ENCODE assay signal across 9 mouse cellular contexts in the genomic region with DNA sequence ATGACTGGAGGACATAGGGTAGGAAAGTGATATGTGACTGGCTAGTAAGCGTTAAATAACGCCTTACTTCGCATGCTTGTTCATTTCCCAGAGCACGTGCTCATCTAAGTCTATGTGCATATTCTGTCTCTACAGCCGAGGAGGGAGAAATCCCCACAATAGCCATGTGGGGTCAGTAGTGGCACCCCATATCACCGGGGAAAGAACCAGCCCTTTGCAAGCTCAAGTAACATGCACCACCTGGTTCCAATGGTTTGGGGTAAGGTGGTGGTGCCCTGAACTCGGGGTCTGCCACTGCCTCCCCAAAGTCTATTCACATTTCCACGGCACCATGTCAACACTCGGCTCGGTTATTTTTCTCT.
DNase-seq lines count a peak whose midpoint lies in the region; ATAC-seq and TF ChIP-seq lines count a peak whose summit lies in the region.
"Had no signal": no experiment of that assay in that cellular context is flagged by ENCODE, and none has a peak within 500 bp of the region (broad histone marks: within the 10 kb centered on the region; RNA-seq: fewer than 3 reads in every experiment).

No protein-coding gene starts in this region.

- peak; percentile 39 for TF ChIP-seq CTCF in ES-Bruce4 (IDR thresholded peaks at IDR 0.05; ENCODE audit: low read depth, low read length)

- TF ChIP-seq EP300 in ES-Bruce4 (IDR thresholded peaks at IDR 0.05; ENCODE audit: insufficient read depth, low read depth, low read length) = no peak

- no peak overlapping the region for H3K27ac ChIP-seq in ES-Bruce4 (ENCODE audit: insufficient read depth, low read length)
- H3K27ac ChIP-seq in forebrain, embryonic 16.5 days (ENCODE audit: low read length) = no peak overlapping the region
- no peak overlapping the region for H3K27ac ChIP-seq in neural tube, embryonic 14.5 days (ENCODE audit: low read depth, low read length)
- H3K27ac ChIP-seq: lung, embryonic 15.5 days had no signal

- no peaks in the 10 kb centered on the region for H3K27me3 ChIP-seq in ES-Bruce4 (ENCODE audit: control insufficient read depth, insufficient read depth, low read length, poor library complexity, severe bottlenecking)
- no peaks in the 10 kb centered on the region for H3K27me3 ChIP-seq in forebrain, embryonic 16.5 days (replicated peaks; ENCODE audit: control insufficient read depth, insufficient read depth, low read length)
- H3K27me3 ChIP-seq in neural tube, embryonic 14.5 days (ENCODE audit: control insufficient read depth, insufficient read depth, low read length) = no peaks in the 10 kb centered on the region
- H3K27me3 ChIP-seq: lung, embryonic 15.5 days had no signal

- H3K4me3 ChIP-seq in ES-Bruce4 (ENCODE audit: low read depth, low read length) = no peak overlapping the region
- H3K4me3 ChIP-seq in forebrain, embryonic 16.5 days (replicated peaks; ENCODE audit: low read length) = no peak overlapping the region
- H3K4me3 ChIP-seq in neural tube, embryonic 14.5 days (ENCODE audit: low read depth, low read length) = no peak overlapping the region
- H3K4me3 ChIP-seq: lung, embryonic 15.5 days had no signal

- H3K9ac ChIP-seq in ES-Bruce4 (ENCODE audit: low read depth, poor library complexity, severe bottlenecking) = no peak overlapping the region
- H3K9ac ChIP-seq in forebrain, embryonic 16.5 days (replicated peaks; ENCODE audit: low read depth, low read length) = no peak overlapping the region
- no peak overlapping the region for H3K9ac ChIP-seq in neural tube, embryonic 14.5 days (replicated peaks; ENCODE audit: low read depth, low read length)
- H3K9ac ChIP-seq: lung, embryonic 15.5 days had no signal

- ATAC-seq in cerebellum, adult (ENCODE audit: insufficient number of reproducible peaks, low FRiP score, low TSS enrichment) = peak; percentile 59
- peak; percentile 65 for ATAC-seq in forebrain, embryonic 16.5 days
- peak; percentile 56; the same call in 1 of the 2 replicates for ATAC-seq in neural tube, embryonic 14.5 days (ENCODE audit: low read depth)

- no peaks in the 10 kb centered on the region for H3K9me3 ChIP-seq in ES-Bruce4 (replicated peaks; ENCODE audit: control insufficient read depth, insufficient read depth, low read length, poor library complexity, severe bottlenecking)
- no peaks in the 10 kb centered on the region for H3K9me3 ChIP-seq in forebrain, embryonic 16.5 days (ENCODE audit: control insufficient read depth, low read length)
- H3K9me3 ChIP-seq in neural tube, embryonic 14.5 days (ENCODE audit: control insufficient read depth, low read length) = no peaks in the 10 kb centered on the region
- H3K9me3 ChIP-seq: lung, embryonic 15.5 days had no signal

- 56% methylated on average over 10 of the region's 10 CpGs for WGBS in forebrain, embryonic 16.5 days
- WGBS in neural tube, embryonic 14.5 days = 72% methylated on average over 10 of the region's 10 CpGs

- no peaks in the 10 kb centered on the region for H3K4me1 ChIP-seq in ES-Bruce4 (ENCODE audit: control insufficient read depth, insufficient read depth, low read length)
- H3K4me1 ChIP-seq in forebrain, embryonic 16.5 days (replicated peaks; ENCODE audit: control insufficient read depth, insufficient read depth, low read length) = no peaks in the 10 kb centered on the region
- no peaks in the 10 kb centered on the region for H3K4me1 ChIP-seq in neural tube, embryonic 14.5 days (ENCODE audit: control insufficient read depth, insufficient read depth, low read length)
- H3K4me1 ChIP-seq: lung, embryonic 15.5 days had no signal

- peak; percentile 25 to 29 for DNase-seq in layer of hippocampus, postnatal 14 days (ENCODE audit: low spot score in 2 of 2)
- no peak for DNase-seq in layer of hippocampus, adult 9-11 months
- DNase-seq in gastrocnemius, postnatal 4 days (ENCODE audit: low spot score in 2 of 2) = no peak
- no peak for DNase-seq in frontal cortex, postnatal 14 days (ENCODE audit: low spot score in 2 of 2)

- peak overlapping the region; percentile 26; the same call in 1 of the 2 replicates for H3K4me2 ChIP-seq in forebrain, embryonic 16.5 days (ENCODE audit: low read length)
- no peak overlapping the region for H3K4me2 ChIP-seq in neural tube, embryonic 14.5 days (ENCODE audit: low read depth, low read length)
- H3K4me2 ChIP-seq: lung, embryonic 15.5 days had no signal

- TF ChIP-seq POLR2A in ES-Bruce4 (IDR thresholded peaks at IDR 0.05; ENCODE audit: insufficient read depth, low read length) = no peak

- no peaks in the 10 kb centered on the region for H3K36me3 ChIP-seq in ES-Bruce4 (ENCODE audit: control insufficient read depth, insufficient read depth, low read length, poor library complexity, severe bottlenecking)
- no peaks in the 10 kb centered on the region for H3K36me3 ChIP-seq in forebrain, embryonic 16.5 days (ENCODE audit: control insufficient read depth, insufficient read depth)
- H3K36me3 ChIP-seq in neural tube, embryonic 14.5 days (ENCODE audit: control insufficient read depth, insufficient read depth, low read length) = no peaks in the 10 kb centered on the region

Comparison
In these comparisons a context has a peak if more than half of its experiments do, and no peak if none do; other contexts are left out.
1. DNase-seq: peak in layer of hippocampus, postnatal 14 days (2 of 2); none in layer of hippocampus, adult 9-11 months (single experiment), gastrocnemius, postnatal 4 days (0 of 2) and frontal cortex, postnatal 14 days (0 of 2).
2. Peak in every context shown above with its lines, with median percentiles within 50 percentile points of each other: ATAC-seq.